Mouse (Mus musculus) layer of hippocampus, postnatal 36 days (tissue): ENCODE measurements around the gene Unc5cl. TPM values are rescaled to one million over a fixed set of nuclear protein-coding genes. Genes with fewer than 3 reads are reported as not detected.

Experiments
- DNase-seq, 2 experiments: peaks; one replicate each; pipeline ENCODE4 v3.0.0; 2022
- total RNA-seq, 2 experiments: library from RNA; stranded (reverse); gene quantifications; 2 replicates each; pipeline ENCODE4 v1.2.3; 2021

The Unc5cl gene
- total RNA-seq, 2 experiments from 2014 or later = 0.27 to 0.30 TPM

- DNase-seq = no peak
Observed at GRCm38 (mm10) chr17:48542733-48543132, 88.0 kb downstream of the Unc5cl start.

DNA sequence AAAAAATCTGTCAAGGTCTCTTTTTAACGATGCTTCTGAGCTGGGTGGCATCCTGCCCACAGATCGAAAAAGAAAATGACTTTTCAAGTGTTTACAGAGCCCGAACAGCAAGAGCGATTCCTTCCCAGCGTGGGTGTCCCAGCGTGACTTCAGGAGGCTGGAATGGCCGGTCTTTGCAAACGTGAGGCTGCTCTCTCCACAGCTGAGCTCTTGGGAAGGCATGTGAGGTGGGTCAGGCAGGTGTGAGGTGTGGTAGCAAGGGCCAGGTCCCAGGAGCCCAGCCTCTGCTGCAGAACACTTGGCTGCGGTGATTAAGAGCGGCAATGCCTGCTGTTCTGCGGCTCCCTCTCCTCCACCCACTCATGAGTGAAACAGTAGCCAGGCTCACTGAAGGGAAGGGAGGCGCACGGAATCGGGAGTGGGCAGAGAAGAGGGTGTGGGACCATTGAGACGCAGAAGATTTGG lies 88.6 kb downstream of the Unc5cl start:
- peak; percentile 48 to 55 for DNase-seq

DNA sequence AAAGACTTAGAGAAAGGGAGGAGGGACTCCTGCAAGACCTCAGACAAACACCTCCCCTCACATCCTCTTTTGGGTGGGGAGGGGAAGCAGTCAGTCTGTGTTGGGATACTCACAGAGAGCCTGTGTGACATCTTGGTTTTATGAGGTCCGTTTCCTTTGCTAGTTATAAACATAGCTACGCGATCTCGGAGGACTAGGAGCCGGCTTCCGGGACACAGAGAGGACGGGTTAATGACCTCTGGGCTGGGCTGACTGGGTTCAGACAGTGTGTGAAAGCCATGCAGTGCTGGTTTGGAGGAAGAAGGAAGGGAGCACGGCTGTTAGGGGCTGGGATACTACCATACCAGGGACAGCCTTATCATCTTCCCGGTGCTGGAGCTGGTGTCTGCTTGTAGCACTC lies 90.0 kb downstream of the Unc5cl start:
- DNase-seq = no peak

DNA sequence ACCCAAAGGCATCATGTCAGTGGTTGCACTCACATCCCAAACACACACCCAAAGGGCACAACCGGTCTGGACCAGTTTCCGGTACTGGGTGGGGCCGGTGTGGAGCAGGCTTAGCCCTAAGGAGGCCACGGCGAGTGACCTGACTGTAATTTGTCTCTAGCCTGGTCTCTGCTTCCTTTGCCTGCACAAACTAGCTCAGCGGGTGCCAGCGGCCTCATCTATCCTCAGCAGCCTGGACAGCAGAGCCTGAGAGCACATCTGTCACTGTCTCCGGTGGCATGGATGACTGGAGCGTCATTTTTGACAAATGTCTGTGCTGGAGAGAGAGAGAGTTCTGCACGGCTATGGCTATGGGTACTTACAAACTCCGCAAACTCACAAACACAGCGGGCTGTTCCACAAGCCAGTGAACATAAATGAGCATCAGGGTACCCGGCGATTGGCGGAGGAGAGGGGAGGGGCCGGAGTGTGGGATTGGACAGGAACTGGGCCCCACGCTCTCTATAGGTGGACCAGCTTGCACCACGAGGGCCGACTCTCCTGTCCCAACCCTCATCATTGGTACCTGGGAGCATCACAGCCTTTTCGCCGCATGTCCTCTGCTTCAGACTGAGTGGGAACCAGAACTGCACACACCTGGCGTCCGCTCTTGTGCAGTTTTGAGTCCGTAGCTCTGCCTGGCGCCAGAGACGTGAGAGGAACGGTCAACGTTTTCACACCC lies 90.7 kb downstream of the Unc5cl start:
- DNase-seq = peak; percentile 45 to 48

- no peak for DNase-seq
Observed at GRCm38 (mm10) chr17:48546036-48546435, 91.3 kb downstream of the Unc5cl start.

DNA sequence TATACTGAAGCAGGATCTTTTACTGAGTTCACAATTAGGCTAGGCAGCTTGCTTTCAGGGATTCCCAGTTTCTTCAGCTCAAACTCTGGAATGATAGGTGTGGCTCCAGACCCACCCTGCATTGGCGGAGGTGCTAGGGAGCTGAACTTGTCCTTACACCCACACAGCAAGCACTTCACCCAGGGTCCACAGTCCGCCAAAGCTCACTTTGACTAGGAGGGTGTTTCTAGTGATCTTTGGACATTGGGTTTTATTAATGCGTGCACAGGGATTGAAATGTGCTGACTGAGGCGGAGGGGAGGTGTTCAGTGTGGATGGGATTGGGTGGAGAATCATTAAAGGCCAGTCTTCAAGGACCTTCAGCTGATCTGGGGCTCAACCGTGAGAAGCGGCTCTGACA lies 93.0 kb downstream of the Unc5cl start:
- DNase-seq = no peak

GRCm38 (mm10) chr17:48551788-48552531 lies 97.3 kb downstream of the Unc5cl start:
- peak; percentile 20 to 40 for DNase-seq

DNA sequence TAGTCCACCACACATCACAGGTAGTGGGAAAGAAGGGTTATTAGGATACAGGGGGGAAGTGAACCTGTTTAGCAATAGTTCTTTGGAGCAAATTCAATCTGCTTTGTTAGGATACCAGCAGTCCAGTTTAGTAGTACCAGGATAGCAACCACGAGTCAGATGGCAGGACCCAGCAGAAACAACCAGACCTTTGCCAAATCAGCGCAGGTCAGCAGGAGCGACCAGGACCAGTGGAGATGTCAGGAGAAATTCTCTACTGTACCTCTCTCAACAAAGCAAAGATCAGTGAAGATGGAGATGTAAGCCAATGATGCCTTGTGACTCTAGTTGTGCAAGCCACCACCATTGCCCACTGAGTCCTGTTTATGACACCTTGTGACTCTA lies 97.8 kb downstream of the Unc5cl start:
- no peak for DNase-seq

DNA sequence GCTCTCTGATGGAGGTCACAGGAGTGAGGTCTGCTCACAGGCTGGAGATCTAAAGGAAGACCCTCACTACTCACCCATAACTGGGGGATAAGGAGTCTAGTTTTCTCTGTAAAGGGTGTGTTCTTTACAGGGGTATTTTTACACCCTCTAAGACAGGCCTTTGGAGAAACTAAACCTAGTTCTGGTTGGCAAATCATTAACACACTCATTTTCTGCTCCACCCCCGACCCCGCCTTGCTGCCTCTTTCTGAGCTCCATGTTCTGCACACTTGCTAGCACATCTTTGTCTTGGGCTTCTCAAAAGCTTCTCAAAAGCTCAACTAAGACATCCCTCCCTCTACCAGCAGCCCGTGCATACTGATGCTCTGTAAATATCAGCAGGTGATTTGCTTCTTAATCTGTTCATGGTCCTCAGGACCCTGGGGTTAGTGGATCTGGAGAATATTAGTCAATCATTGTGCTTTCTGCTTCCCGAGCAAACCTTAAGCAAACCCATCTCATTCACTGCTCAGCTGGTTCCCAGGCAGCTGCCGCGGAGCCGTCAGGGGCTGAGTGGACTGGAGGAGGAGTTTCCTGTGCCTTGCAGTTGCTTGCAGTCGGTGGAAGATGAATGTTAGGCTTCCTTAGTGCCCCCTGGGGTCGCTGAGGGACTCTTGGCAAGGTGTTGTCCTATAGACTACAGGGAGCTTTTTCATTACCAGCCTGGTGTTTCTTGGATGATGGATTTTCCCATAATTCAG lies 101.7 kb downstream of the Unc5cl start:
- no peak for DNase-seq

GRCm38 (mm10) chr17:48557823-48558715 lies 103.4 kb downstream of the Unc5cl start:
- no peak for DNase-seq

DNA sequence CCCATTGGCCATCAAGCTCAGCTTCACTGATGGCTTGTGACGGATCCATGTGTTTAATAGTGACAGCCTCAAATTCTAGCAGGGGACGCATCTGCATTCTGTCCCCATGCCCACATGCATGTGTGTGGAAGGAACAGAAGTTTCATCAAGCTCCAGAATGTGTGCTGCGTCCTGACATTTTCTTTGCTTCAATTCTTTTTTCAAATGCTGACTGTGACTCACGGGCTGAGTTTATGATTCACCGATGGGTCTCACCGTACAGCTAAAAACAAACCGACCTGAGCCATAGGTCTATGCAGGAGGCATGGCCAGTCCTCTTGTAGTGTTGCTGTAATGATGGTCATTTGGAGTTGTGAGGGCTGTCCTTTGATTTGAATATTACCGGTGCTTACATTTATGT lies 110.2 kb downstream of the Unc5cl start:
- peak in 1 of 2 experiments; percentile 23 for DNase-seq

GRCm38 (mm10) chr17:48569656-48570055 lies 115.0 kb downstream of the Unc5cl start:
- DNase-seq = no peak

- DNase-seq = no peak
Observed at GRCm38 (mm10) chr17:48581153-48581552, 126.5 kb downstream of the Unc5cl start.

DNA sequence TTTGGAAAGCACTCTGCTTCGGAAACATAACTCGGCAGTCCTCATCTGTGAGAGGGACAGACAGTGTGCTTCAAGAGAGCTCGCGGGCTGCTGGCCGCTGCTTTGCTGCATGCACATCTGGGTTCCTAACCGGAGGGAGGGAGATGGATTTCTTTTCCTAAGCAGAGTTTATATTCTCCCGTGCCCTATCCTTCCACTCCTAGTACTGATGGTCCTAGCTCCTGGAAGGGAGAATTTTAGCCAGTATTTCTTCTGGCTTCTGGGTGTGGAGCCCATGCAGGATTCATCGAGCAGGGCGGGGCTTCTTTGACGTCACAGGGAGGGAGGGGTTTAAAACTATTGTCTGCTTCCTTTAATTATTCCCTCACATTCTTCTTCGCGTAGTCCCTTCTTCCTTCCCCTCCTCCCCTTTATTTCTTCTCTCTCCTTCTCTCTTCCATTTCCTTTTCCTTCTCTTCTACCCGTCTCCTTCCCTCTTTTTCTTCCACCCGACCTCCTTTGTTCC lies 127.8 kb downstream of the Unc5cl start:
- no peak for DNase-seq

DNA sequence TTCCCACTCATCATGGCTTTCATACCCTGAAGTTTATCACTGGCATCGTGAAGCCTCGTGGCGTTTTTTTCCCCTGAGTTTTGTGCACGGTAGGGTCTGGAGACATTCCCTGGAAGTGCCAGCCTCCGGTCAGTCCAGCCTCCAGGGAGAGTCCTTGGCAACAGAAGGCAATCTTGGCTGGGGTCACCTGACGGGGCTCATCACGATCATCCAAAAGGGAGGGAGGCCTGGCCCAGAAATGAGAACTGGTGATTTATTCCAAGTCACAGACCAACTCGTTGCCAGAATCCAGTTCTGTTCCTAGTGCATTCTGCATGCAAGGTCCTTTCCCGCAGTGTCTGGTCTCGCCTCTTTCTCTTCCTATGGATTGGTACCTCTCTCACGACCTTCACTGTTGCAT lies 128.7 kb downstream of the Unc5cl start:
- DNase-seq = no peak

- DNase-seq = peak in 1 of 2 experiments; percentile 15
Observed at GRCm38 (mm10) chr17:48585902-48586359, 131.2 kb downstream of the Unc5cl start.

DNA sequence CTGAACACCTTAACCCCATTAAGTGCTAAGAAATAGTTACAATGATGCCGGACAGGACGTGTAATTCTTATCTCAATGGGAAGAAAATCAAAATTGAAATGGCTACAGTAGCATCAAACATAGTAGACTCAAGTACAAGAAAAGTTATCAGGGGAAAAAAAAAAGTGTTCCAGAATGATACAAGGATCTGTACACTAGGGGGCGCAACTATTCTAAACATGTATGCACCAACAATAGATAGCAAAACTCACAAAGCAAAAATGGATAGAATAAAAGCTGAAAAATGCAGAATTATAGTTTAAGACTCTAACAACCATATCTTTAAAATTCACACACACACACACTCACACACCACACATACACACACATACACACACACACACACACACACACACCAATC lies 134.0 kb downstream of the Unc5cl start:
- no peak for DNase-seq
